12 mouse cellular contexts compared by ENCODE assay signal in genomic region chr17:70308364-70309231, GRCm38 (mm10).
DNase-seq lines count a peak whose midpoint lies in the region; ATAC-seq and TF ChIP-seq lines count a peak whose summit lies in the region.
"Had no signal": no experiment of that assay in that cellular context is flagged by ENCODE, and none has a peak within 500 bp of the region (broad histone marks: within the 10 kb centered on the region; RNA-seq: fewer than 3 reads in every experiment).

No protein-coding gene starts in this region.

- ATAC-seq in forebrain, postnatal 0 days, result peak; percentile 79
- peak; percentile 78 for ATAC-seq in midbrain, embryonic 16.5 days
- ATAC-seq in intestine, postnatal 0 days, result no peak

- TF ChIP-seq CTCF in left cerebral cortex, adult 2 months (IDR thresholded peaks at IDR 0.05), result no peak
- TF ChIP-seq CTCF in forebrain, postnatal 0 days (IDR thresholded peaks at IDR 0.05; ENCODE audit: low read depth), result no peak
- TF ChIP-seq CTCF in intestine, postnatal 0 days (IDR thresholded peaks at IDR 0.05; ENCODE audit: low read depth), result no peak

- no peak overlapping the region for H3K4me2 ChIP-seq in forebrain, postnatal 0 days (ENCODE audit: low read depth)
- no peak overlapping the region for H3K4me2 ChIP-seq in midbrain, embryonic 16.5 days (ENCODE audit: low read length)
- no peak overlapping the region for H3K4me2 ChIP-seq in intestine, postnatal 0 days (replicated peaks; ENCODE audit: low read depth)
- H3K4me2 ChIP-seq: limb, embryonic 15.5 days; midbrain, embryonic 12.5 days had no signal

- H3K4me3 ChIP-seq in left cerebral cortex, adult 2 months, result no peak overlapping the region
- no peak overlapping the region for H3K4me3 ChIP-seq in forebrain, postnatal 0 days (ENCODE audit: low read depth, low read length)
- H3K4me3 ChIP-seq in midbrain, embryonic 16.5 days (ENCODE audit: low read depth, low read length), result no peak overlapping the region
- H3K4me3 ChIP-seq in intestine, postnatal 0 days (ENCODE audit: low read depth, low read length), result no peak overlapping the region
- H3K4me3 ChIP-seq: heart, adult 2 months; limb, embryonic 15.5 days; midbrain, embryonic 12.5 days had no signal

- peak overlapping the region; percentile 55; the same call in 1 of the 2 replicates for H3K27ac ChIP-seq in left cerebral cortex, adult 2 months
- no peak overlapping the region for H3K27ac ChIP-seq in forebrain, postnatal 0 days (ENCODE audit: low read depth, low read length)
- no peak overlapping the region for H3K27ac ChIP-seq in midbrain, embryonic 16.5 days (ENCODE audit: low read length)
- no peak overlapping the region for H3K27ac ChIP-seq in intestine, postnatal 0 days (ENCODE audit: low read depth, low read length)
- H3K27ac ChIP-seq: heart, adult 2 months; kidney, postnatal 0 days; limb, embryonic 15.5 days; midbrain, embryonic 12.5 days had no signal

- H3K9ac ChIP-seq in forebrain, postnatal 0 days, result no peak overlapping the region
- 0 out of 2 replicates have a peak overlapping the region, but pooled peaks have one; percentile 21 for H3K9ac ChIP-seq in midbrain, embryonic 16.5 days (ENCODE audit: low read depth, low read length)
- no peak overlapping the region for H3K9ac ChIP-seq in intestine, postnatal 0 days (ENCODE audit: low read depth, low read length)
- H3K9ac ChIP-seq: limb, embryonic 15.5 days; midbrain, embryonic 12.5 days had no signal

- H3K27me3 ChIP-seq in forebrain, postnatal 0 days (ENCODE audit: insufficient read depth, low read length), result no peaks in the 10 kb centered on the region
- no peaks in the 10 kb centered on the region for H3K27me3 ChIP-seq in midbrain, embryonic 16.5 days (ENCODE audit: control insufficient read depth, insufficient read depth, low read depth, low read length)
- H3K27me3 ChIP-seq in intestine, postnatal 0 days (replicated peaks; ENCODE audit: control insufficient read depth, insufficient read depth, low read length), result no peaks in the 10 kb centered on the region
- H3K27me3 ChIP-seq: limb, embryonic 15.5 days; midbrain, embryonic 12.5 days had no signal

- intact Hi-C loops in left cerebral cortex, adult 2 months (cut with DNase I), result no loop called here
- intact Hi-C loops in left cerebral cortex, postnatal 4 days (cut with DNase I), result no loop called here

- 53% methylated on average over 22 of the region's 22 CpGs for WGBS in forebrain, postnatal 0 days
- 60% methylated on average over 22 of the region's 22 CpGs for WGBS in midbrain, embryonic 16.5 days
- 75% methylated on average over 22 of the region's 22 CpGs for WGBS in intestine, postnatal 0 days

- peak; percentile 32 to 36 for DNase-seq in left cerebral cortex, adult 2 months (ENCODE audit: extremely low spot score in 1 of 2, low spot score in 2 of 2)
- DNase-seq in left cerebral cortex, postnatal 4 days, result no peak
- DNase-seq in forebrain, postnatal 0 days, result peak; percentile 48
- DNase-seq in right cerebral cortex, postnatal 4 days, result peak; percentile 19
- no peak for DNase-seq in lung, postnatal 25 days (ENCODE audit: low spot score)
- DNase-seq: heart, adult 2 months; thymus, postnatal 25 days had no signal

- H3K4me1 ChIP-seq in forebrain, postnatal 0 days (ENCODE audit: insufficient read depth), result no peaks in the 10 kb centered on the region
- peaks cover 7% of the 10 kb centered on the region for H3K4me1 ChIP-seq in midbrain, embryonic 16.5 days (ENCODE audit: control insufficient read depth, insufficient read depth, low read length)
- no peaks in the 10 kb centered on the region for H3K4me1 ChIP-seq in intestine, postnatal 0 days (replicated peaks; ENCODE audit: control insufficient read depth, insufficient read depth, low read length)
- H3K4me1 ChIP-seq: limb, embryonic 15.5 days had no signal

- H3K36me3 ChIP-seq in forebrain, postnatal 0 days (ENCODE audit: insufficient read depth), result no peaks in the 10 kb centered on the region
- no peaks in the 10 kb centered on the region for H3K36me3 ChIP-seq in midbrain, embryonic 16.5 days (ENCODE audit: control insufficient read depth, insufficient read depth, low read length)
- H3K36me3 ChIP-seq in intestine, postnatal 0 days (ENCODE audit: control insufficient read depth, insufficient read depth), result no peaks in the 10 kb centered on the region
- H3K36me3 ChIP-seq: limb, embryonic 15.5 days; midbrain, embryonic 12.5 days had no signal

- H3K9me3 ChIP-seq in forebrain, postnatal 0 days (ENCODE audit: low read length), result no peaks in the 10 kb centered on the region
- H3K9me3 ChIP-seq in midbrain, embryonic 16.5 days (replicated peaks; ENCODE audit: control insufficient read depth, low read length, poor library complexity, severe bottlenecking), result no peaks in the 10 kb centered on the region
- no peaks in the 10 kb centered on the region for H3K9me3 ChIP-seq in intestine, postnatal 0 days (ENCODE audit: control insufficient read depth)
- H3K9me3 ChIP-seq: limb, embryonic 15.5 days; midbrain, embryonic 12.5 days had no signal

Comparison
In these comparisons a context has a peak if more than half of its experiments do, and no peak if none do; other contexts are left out.
1. DNase-seq: peak in left cerebral cortex, adult 2 months (2 of 2), forebrain, postnatal 0 days (single experiment) and right cerebral cortex, postnatal 4 days (single experiment); none in left cerebral cortex, postnatal 4 days (single experiment) and lung, postnatal 25 days (single experiment).